Mouse (Mus musculus) c-Kit-positive CD71-negative TER-119-negative erythroid progenitor cells, embryonic 14.5 days (primary cell): ENCODE data around the gene Foxr2.

Experiments
- DNase-seq: peaks from one replicate; pipeline ENCODE4 v3.0.0-alpha.2; 2013; ENCODE audit warnings: low read depth

The Foxr2 gene

GRCm38 (mm10) chrX:153118486-153118885 lies at the start of gene Foxr2:
Gene Foxr2 (plus strand): TSS chrX:153118786.
- DNase-seq = no peak

GRCm38 (mm10) chrX:153119013-153119412 lies 427 bp downstream of the Foxr2 start:
- DNase-seq = no peak

GRCm38 (mm10) chrX:153139734-153140515 lies 21.3 kb downstream of the Foxr2 start, which contains the start of gene Rragb:
Gene Rragb (plus strand): TSS chrX:153139981.
- DNase-seq = peak; percentile 46

GRCm38 (mm10) chrX:153142656-153143055 lies 24.1 kb downstream of the Foxr2 start:
- no peak for DNase-seq

DNA sequence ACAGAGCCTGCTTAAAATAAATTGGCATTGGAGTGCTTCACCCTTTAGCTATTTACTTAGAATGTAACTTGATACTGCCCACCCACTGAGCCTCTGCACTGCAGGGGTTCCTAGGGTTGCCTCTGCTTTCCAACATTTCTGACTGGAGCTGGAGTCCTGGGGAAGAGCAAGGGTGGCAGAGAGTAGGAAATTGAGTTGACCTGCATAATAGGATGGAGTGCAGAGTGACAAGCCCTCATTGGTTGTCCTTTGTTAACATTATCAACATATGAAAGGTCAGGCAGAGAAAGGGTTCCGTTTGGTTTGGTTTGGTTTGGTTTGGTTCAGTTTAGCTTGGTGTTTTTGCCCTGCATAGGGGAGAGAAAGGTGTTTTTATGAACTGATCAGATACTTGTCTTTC lies 33.2 kb downstream of the Foxr2 start:
- no peak for DNase-seq

- peak; percentile 3 for DNase-seq
Measured at GRCm38 (mm10) chrX:153155322-153155721, 36.7 kb downstream of the Foxr2 start.

- peak; percentile 3 for DNase-seq
Measured at GRCm38 (mm10) chrX:153174786-153175185, 56.2 kb downstream of the Foxr2 start.

DNA sequence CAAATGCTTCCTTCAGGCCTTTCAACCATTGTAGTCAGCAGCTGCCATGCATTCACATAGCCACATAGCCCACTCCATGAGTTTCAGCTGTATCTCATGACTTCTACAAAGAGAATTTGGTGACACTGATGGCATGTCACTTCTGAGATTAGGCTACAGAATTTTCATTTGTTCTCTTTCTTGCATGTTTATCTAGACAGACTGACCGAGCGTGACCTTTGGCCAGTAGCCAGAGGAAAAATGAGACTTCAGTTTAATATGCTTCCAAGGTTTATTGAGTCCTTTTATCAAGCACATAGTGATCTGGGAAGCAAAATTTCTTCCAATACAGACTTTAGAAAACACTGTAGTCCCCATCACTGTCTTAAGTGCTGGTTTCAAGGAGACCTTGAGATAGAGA lies 63.6 kb downstream of the Foxr2 start:
- no peak for DNase-seq
